Mouse (Mus musculus): ENCODE results near the gene Olfr1373.

Gene Olfr1373

GRCm38 (mm10) chr11:52108796-52109195 lies 36.5 kb downstream of the Olfr1373 start:
- in situ Hi-C loops (cut with MboI, MseI): no loop called here

GRCm38 (mm10) chr11:52106438-52106837 lies 38.9 kb downstream of the Olfr1373 start:
- in situ Hi-C loops (cut with MboI, MseI): no loop called here

DNA sequence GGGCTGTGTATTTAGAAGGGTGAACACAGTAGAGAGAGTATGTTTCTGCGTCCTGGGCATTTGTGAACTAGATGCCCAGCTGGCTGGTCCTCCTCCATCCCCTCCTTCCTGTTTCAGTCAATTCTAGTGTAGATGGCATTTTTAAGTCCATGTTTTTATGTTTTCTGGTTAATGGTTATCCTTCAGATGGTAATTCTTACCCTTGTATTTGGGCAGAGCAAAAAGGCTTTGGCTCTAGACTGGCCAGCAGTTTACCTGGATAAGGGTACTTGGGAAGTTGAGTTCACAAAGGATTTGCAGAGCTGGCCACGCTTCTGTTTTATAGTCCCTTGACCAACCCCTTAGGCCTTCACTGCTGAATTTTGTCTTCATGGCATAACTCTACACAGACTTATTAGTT lies 39.3 kb downstream of the Olfr1373 start:
- in situ Hi-C loops (cut with MboI, MseI): no loop called here

GRCm38 (mm10) chr11:52105503-52105902 lies 39.8 kb downstream of the Olfr1373 start:
- in situ Hi-C loops (cut with MboI, MseI): no loop called here

DNA sequence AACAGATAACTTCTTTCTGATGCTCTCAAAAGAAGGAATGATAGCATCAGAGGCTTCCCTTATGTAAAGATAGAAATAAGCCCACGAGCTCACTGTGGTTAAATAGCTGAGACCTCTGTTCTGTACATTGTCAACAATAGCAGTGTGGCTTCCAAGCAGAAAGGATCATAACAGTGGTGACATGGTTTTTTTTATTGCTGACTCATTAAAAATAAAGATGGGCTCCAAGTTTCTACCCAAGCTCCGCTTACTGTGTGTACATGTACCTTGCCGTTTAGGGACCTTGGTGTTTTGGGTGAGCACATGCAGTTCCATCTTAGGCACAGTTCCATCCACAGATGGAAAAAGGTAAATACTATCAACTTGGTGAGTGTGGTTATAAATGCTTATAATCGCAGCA lies 42.4 kb downstream of the Olfr1373 start:
- in situ Hi-C loops (cut with MboI, MseI): no loop called here

DNA sequence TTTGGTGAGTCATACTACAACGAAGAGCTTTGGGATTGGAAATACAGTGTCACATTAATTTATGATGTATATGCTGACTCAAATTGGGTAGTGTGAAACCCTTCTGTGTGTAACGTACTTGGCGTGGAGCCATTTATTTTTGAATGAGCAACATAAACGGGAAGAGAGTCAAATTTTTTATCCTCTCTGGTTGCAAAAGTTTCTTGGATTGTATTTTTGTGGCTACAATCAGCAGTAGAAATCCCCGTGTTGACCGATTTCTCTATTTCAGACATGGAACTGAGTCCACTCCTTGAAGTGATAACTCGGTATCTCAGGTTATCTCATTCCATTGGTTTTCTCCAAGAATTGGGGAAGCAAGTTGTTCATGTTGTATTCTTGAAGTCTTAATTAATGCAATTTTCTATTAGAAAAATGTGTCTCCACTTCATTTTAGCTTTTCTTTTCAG lies 45.5 kb downstream of the Olfr1373 start:
- in situ Hi-C loops (cut with MboI, MseI): no loop called here

GRCm38 (mm10) chr11:52099031-52099761 lies 46.1 kb downstream of the Olfr1373 start:
- in situ Hi-C loops (cut with MboI, MseI): no loop called here

- in situ Hi-C loops (cut with MboI, MseI): no loop called here
These were observed 46.9 kb downstream of the Olfr1373 start, which contains the start of gene Ppp2ca for GRCm38 (mm10) chr11:52098398-52098946. TSS of gene Ppp2ca (plus strand) at chr11:52098681.

DNA sequence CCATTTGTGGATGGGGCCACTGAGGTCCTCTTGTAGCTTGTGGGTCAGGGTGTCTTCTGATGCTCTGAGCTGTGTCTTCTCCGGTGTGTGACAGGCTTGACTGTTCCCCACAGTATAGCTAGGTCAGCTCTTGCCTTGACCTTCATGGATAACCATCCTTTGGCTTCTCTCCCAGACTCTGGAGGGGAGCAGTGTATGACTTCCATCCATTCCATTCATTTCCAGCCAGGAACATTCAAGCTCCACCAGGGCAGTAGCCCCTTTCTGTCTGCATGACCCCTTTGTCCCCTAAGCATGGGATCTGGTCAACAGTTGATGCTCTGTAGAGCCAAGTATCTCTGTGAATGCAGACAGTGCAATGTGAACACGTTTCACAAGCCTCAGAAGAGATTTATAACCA lies 47.7 kb downstream of the Olfr1373 start:
- in situ Hi-C loops (cut with MboI, MseI): no loop called here

DNA sequence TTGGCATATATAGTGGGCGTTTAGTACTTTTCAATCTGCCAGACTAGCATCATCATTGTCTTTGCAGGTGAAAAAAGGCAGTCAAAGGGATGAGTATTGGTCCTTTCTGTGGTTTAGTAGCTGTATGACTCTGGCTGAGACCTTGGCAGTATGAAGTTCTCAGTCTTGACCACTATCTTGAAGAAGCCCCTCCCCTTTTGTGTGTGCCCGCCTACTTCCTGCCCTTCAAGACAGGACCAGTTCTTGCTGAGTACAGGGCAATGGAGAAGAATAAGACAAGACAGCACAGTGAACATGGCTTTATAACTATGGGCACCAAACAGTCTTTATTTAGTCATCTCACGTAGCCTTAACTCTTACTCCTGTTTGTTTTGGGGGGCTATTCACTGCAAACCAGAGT lies 48.3 kb downstream of the Olfr1373 start:
- in situ Hi-C loops (cut with MboI, MseI): no loop called here

Data from regulatory T cell (primary cell).